Mouse (Mus musculus): ENCODE measurements at regions not wholly inside any gene's neighbourhood (a gene's known extent, or its start where the extent isn't known, plus 50 kb on each side); places are given as distances from the start of the nearest gene placed in this dataset.

- H3K4me3 ChIP-seq (ENCODE audit: low read depth, low read length) = no peak overlapping the region
- no peaks in the 10 kb centered on the region for H3K27me3 ChIP-seq (ENCODE audit: control insufficient read depth, insufficient read depth, low read depth, low read length)
- no peak overlapping the region for H3K9ac ChIP-seq (ENCODE audit: low read depth, low read length)
- H3K36me3 ChIP-seq (ENCODE audit: control insufficient read depth, insufficient read depth) = no peaks in the 10 kb centered on the region
- H3K27ac ChIP-seq (ENCODE audit: low read length) = no peak overlapping the region
- 38% methylated on average over 1 of the region's 1 CpGs for WGBS (ENCODE audit: insufficient replicate concordance)
- no peaks in the 10 kb centered on the region for H3K4me1 ChIP-seq (ENCODE audit: control insufficient read depth, low read depth, low read length)
- no peaks in the 10 kb centered on the region for H3K9me3 ChIP-seq (replicated peaks; ENCODE audit: control insufficient read depth, low read length)
- no peak for ATAC-seq (ENCODE audit: low read depth)
- no peak overlapping the region for H3K4me2 ChIP-seq (ENCODE audit: low read depth, low read length)
Measured at GRCm38 (mm10) chr14:101067082-101067481, 133.0 kb downstream of the Prr30 start.

- ATAC-seq (ENCODE audit: low read depth) = no peak
- WGBS (ENCODE audit: insufficient replicate concordance) = 61% methylated on average over 2 of the region's 2 CpGs
Measured at GRCm38 (mm10) chr14:101056874-101057273, 143.3 kb downstream of the Prr30 start.

GRCm38 (mm10) chr14:101055915-101056314, 144.2 kb downstream of the Prr30 start:
- no peaks in the 10 kb centered on the region for H3K9me3 ChIP-seq (replicated peaks; ENCODE audit: control insufficient read depth, low read length)
- H3K4me3 ChIP-seq (ENCODE audit: low read depth, low read length) = no peak overlapping the region
- H3K27me3 ChIP-seq (ENCODE audit: control insufficient read depth, insufficient read depth, low read depth, low read length) = no peaks in the 10 kb centered on the region
- no peak overlapping the region for H3K9ac ChIP-seq (ENCODE audit: low read depth, low read length)
- ATAC-seq (ENCODE audit: low read depth) = no peak
- WGBS (ENCODE audit: insufficient replicate concordance) = 37% methylated on average over 3 of the region's 3 CpGs
- H3K4me1 ChIP-seq (ENCODE audit: control insufficient read depth, low read depth, low read length) = no peaks in the 10 kb centered on the region
- no peak overlapping the region for H3K27ac ChIP-seq (ENCODE audit: low read length)
- no peaks in the 10 kb centered on the region for H3K36me3 ChIP-seq (ENCODE audit: control insufficient read depth, insufficient read depth)
- H3K4me2 ChIP-seq (ENCODE audit: low read depth, low read length) = no peak overlapping the region

More at GRCm38 (mm10) chr14:101056874-101057273, 143.3 kb downstream of the Prr30 start:
- H3K4me3 ChIP-seq (ENCODE audit: low read depth, low read length) = no peak overlapping the region
- no peak overlapping the region for H3K4me2 ChIP-seq (ENCODE audit: low read depth, low read length)
- H3K9me3 ChIP-seq (replicated peaks; ENCODE audit: control insufficient read depth, low read length) = no peaks in the 10 kb centered on the region
- no peak overlapping the region for H3K9ac ChIP-seq (ENCODE audit: low read depth, low read length)
- H3K4me1 ChIP-seq (ENCODE audit: control insufficient read depth, low read depth, low read length) = no peaks in the 10 kb centered on the region
- no peaks in the 10 kb centered on the region for H3K27me3 ChIP-seq (ENCODE audit: control insufficient read depth, insufficient read depth, low read depth, low read length)
- H3K27ac ChIP-seq (ENCODE audit: low read length) = no peak overlapping the region
- H3K36me3 ChIP-seq (ENCODE audit: control insufficient read depth, insufficient read depth) = no peaks in the 10 kb centered on the region

- no peak overlapping the region for H3K4me3 ChIP-seq (ENCODE audit: low read depth, low read length)
- no peak overlapping the region for H3K9ac ChIP-seq (ENCODE audit: low read depth, low read length)
- ATAC-seq (ENCODE audit: low read depth) = no peak
- WGBS (ENCODE audit: insufficient replicate concordance) = 60% methylated on average over 4 of the region's 4 CpGs
- no peaks in the 10 kb centered on the region for H3K4me1 ChIP-seq (ENCODE audit: control insufficient read depth, low read depth, low read length)
- no peaks in the 10 kb centered on the region for H3K27me3 ChIP-seq (ENCODE audit: control insufficient read depth, insufficient read depth, low read depth, low read length)
- H3K4me2 ChIP-seq (ENCODE audit: low read depth, low read length) = no peak overlapping the region
- H3K27ac ChIP-seq (ENCODE audit: low read length) = no peak overlapping the region
- no peaks in the 10 kb centered on the region for H3K9me3 ChIP-seq (replicated peaks; ENCODE audit: control insufficient read depth, low read length)
- H3K36me3 ChIP-seq (ENCODE audit: control insufficient read depth, insufficient read depth) = no peaks in the 10 kb centered on the region
Measured at GRCm38 (mm10) chr14:101054786-101055185, 145.3 kb downstream of the Prr30 start.

GRCm38 (mm10) chr14:101052760-101053159, 147.4 kb downstream of the Prr30 start:
- H3K27me3 ChIP-seq (ENCODE audit: control insufficient read depth, insufficient read depth, low read depth, low read length) = no peaks in the 10 kb centered on the region
- WGBS (ENCODE audit: insufficient replicate concordance) = 24% methylated on average over 2 of the region's 2 CpGs
- no peaks in the 10 kb centered on the region for H3K4me1 ChIP-seq (ENCODE audit: control insufficient read depth, low read depth, low read length)
- H3K36me3 ChIP-seq (ENCODE audit: control insufficient read depth, insufficient read depth) = no peaks in the 10 kb centered on the region
- H3K9me3 ChIP-seq (replicated peaks; ENCODE audit: control insufficient read depth, low read length) = no peaks in the 10 kb centered on the region
- H3K4me2 ChIP-seq (ENCODE audit: low read depth, low read length) = no peak overlapping the region
- H3K9ac ChIP-seq (ENCODE audit: low read depth, low read length) = no peak overlapping the region
- H3K4me3 ChIP-seq (ENCODE audit: low read depth, low read length) = no peak overlapping the region
- no peak for ATAC-seq (ENCODE audit: low read depth)
- no peak overlapping the region for H3K27ac ChIP-seq (ENCODE audit: low read length)

GRCm38 (mm10) chr14:101050212-101050611, 149.9 kb downstream of the Prr30 start:
- Histone ChIP-seq H3K27ac (ENCODE audit: low read length) (no peak overlapping the region), H3K4me1 (ENCODE audit: control insufficient read depth, low read depth, low read length) (no peaks in the 10 kb centered on the region), H3K27me3 (ENCODE audit: control insufficient read depth, insufficient read depth, low read depth, low read length) (no peaks in the 10 kb centered on the region), H3K4me3 (ENCODE audit: low read depth, low read length) (no peak overlapping the region), H3K36me3 (ENCODE audit: control insufficient read depth, insufficient read depth) (no peaks in the 10 kb centered on the region), H3K4me2 (ENCODE audit: low read depth, low read length) (no peak overlapping the region), H3K9ac (ENCODE audit: low read depth, low read length) (no peak overlapping the region), H3K9me3 (replicated peaks; ENCODE audit: control insufficient read depth, low read length) (no peaks in the 10 kb centered on the region)
- 27% methylated on average over 2 of the region's 2 CpGs for WGBS (ENCODE audit: insufficient replicate concordance)
- ATAC-seq (ENCODE audit: low read depth) = no peak

- ATAC-seq (ENCODE audit: low read depth) = no peak
- Histone ChIP-seq H3K9me3 (replicated peaks; ENCODE audit: control insufficient read depth, low read length) (no peaks in the 10 kb centered on the region), H3K36me3 (ENCODE audit: control insufficient read depth, insufficient read depth) (no peaks in the 10 kb centered on the region), H3K4me3 (ENCODE audit: low read depth, low read length) (no peak overlapping the region), H3K9ac (ENCODE audit: low read depth, low read length) (no peak overlapping the region), H3K4me2 (ENCODE audit: low read depth, low read length) (no peak overlapping the region), H3K27ac (ENCODE audit: low read length) (no peak overlapping the region), H3K4me1 (ENCODE audit: control insufficient read depth, low read depth, low read length) (no peaks in the 10 kb centered on the region), H3K27me3 (ENCODE audit: control insufficient read depth, insufficient read depth, low read depth, low read length) (no peaks in the 10 kb centered on the region)
- WGBS (ENCODE audit: insufficient replicate concordance) = 39% methylated on average over 4 of the region's 4 CpGs
Measured at GRCm38 (mm10) chr14:101049664-101050203, 150.4 kb downstream of the Prr30 start.

GRCm38 (mm10) chr14:101043494-101043893, 156.6 kb downstream of the Prr30 start:
- Histone ChIP-seq H3K9ac (ENCODE audit: low read depth, low read length) (no peak overlapping the region), H3K4me3 (ENCODE audit: low read depth, low read length) (no peak overlapping the region)
- WGBS (ENCODE audit: insufficient replicate concordance) = 67% methylated on average over 4 of the region's 4 CpGs

GRCm38 (mm10) chr14:101001070-101001469, 199.1 kb downstream of the Prr30 start:
- Histone ChIP-seq H3K4me2 (ENCODE audit: low read depth, low read length) (no peak overlapping the region), H3K4me1 (ENCODE audit: control insufficient read depth, low read depth, low read length) (no peaks in the 10 kb centered on the region), H3K4me3 (ENCODE audit: low read depth, low read length) (no peak overlapping the region), H3K9ac (ENCODE audit: low read depth, low read length) (no peak overlapping the region), H3K27me3 (ENCODE audit: control insufficient read depth, insufficient read depth, low read depth, low read length) (no peaks in the 10 kb centered on the region), H3K36me3 (ENCODE audit: control insufficient read depth, insufficient read depth) (no peaks in the 10 kb centered on the region), H3K27ac (ENCODE audit: low read length) (no peak overlapping the region), H3K9me3 (replicated peaks; ENCODE audit: control insufficient read depth, low read length) (no peaks in the 10 kb centered on the region)
- no peak for ATAC-seq (ENCODE audit: low read depth)
- WGBS (ENCODE audit: insufficient replicate concordance) = 36% methylated on average over 1 of the region's 1 CpGs

More at GRCm38 (mm10) chr14:101043494-101043893, 156.6 kb downstream of the Prr30 start:
- no peaks in the 10 kb centered on the region for H3K27me3 ChIP-seq (ENCODE audit: control insufficient read depth, insufficient read depth, low read depth, low read length)
- no peak overlapping the region for H3K27ac ChIP-seq (ENCODE audit: low read length)
- no peak for ATAC-seq (ENCODE audit: low read depth)
- H3K36me3 ChIP-seq (ENCODE audit: control insufficient read depth, insufficient read depth) = no peaks in the 10 kb centered on the region
- H3K4me1 ChIP-seq (ENCODE audit: control insufficient read depth, low read depth, low read length) = no peaks in the 10 kb centered on the region
- no peak overlapping the region for H3K4me2 ChIP-seq (ENCODE audit: low read depth, low read length)
- no peaks in the 10 kb centered on the region for H3K9me3 ChIP-seq (replicated peaks; ENCODE audit: control insufficient read depth, low read length)

Measured in liver, embryonic 16.5 days (tissue).